Mouse (Mus musculus) heart, postnatal 0 days (tissue): Measurements from ENCODE around the gene Ccl26.

ENCODE experiments used
- CTCF ChIP-seq: IDR thresholded peaks from 2 replicates; pipeline ENCODE4 v1.5.1; 2016; ENCODE audit warnings: antibody characterized with exemption, control low read depth, low read depth
- EP300 ChIP-seq: IDR thresholded peaks from 2 replicates; pipeline ENCODE4 v1.6.1; 2016; ENCODE audit warnings: antibody characterized with exemption, low read depth

DNA sequence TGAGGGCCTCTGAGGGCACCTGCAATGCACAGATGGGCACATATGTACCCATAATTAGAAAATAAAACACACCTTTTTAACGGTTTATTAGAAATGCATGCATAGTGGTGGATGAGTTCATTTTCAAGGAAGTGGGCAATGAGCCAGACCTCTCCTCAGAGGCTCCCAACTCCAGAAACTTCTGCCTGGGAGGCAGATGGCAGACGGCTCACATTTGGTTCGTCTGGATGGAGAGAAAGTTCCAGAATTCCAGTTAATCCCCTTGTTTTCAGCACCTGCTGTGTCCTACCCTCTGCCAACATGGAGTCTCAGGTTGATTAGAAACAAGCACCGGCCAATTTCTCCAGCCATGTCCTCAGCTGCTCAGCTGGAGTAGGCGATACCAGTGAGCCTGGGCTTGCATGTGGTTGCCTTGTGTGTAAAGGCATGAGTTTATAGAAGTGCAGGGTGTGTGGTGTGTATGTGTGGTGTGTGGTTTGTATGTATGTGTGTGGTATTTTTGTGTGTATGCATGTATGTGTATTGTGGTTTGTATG, 46.0 kb downstream of the Ccl26 start:
- TF ChIP-seq EP300, result no peak
- no peak for TF ChIP-seq CTCF
